Mouse (Mus musculus): ENCODE results near the gene Rpl7a. TPM values are rescaled to one million over a fixed set of nuclear protein-coding genes. Genes with fewer than 3 reads are reported as not detected.
"Not testable (repeated sequence)": the region's sequence is repeated elsewhere in the genome, so short reads cannot be mapped to it uniquely, and the experiment has no call there.

Rpl7a gene
- polyA plus RNA-seq (2012; rRNA removed), result 845 and 916 TPM in 2 replicates

DNA sequence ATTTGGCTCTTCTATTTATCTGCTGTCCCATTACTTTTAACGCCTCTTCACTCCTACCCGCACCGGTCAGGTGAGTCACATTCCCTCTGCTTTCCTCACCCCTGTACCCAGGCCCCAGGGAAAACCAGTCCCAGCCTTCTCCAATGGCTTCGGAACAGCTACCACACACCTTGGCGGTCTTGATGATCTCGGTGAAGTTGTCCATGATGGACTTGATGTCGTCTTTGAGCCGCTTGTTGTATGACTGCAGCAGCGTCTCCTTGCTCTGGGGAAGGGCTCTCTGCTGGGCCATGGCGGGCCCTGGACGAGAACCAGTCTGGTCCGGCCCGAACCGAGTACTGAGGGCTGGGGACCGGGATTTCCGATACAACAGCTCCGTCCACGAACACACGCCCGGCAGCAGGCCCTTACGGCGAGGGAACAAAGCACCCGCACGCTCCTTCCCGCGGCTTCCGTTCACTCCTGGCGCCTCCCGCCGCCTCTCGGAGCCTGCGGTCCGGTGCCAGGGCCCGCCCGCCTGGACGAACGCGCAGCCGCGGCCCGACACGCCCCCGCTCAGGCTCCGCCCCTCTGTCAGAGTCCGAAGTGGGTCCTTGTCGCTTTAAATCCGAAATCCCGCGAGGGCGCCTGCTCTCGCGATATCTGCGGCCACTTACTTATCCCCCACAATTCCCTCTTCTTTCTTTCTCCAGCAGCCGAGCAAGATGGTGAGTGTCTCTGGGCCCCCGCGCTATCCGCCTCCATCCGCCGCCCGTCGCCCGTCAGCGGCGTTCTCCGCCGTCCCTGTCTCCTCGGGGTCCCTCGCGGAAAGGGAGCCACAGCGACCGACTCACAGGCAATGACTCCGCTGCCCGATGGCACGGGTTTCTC lies at the start of gene Rpl7a, which contains the start of gene Med22:
Gene Rpl7a (plus strand): TSS at position 641 of the 870 bp plus-strand sequence.
Gene Med22 (minus strand): TSS at position 554 of the 870 bp plus-strand sequence.
- DNase-seq (ENCODE audit: low read depth), result no peak

DNA sequence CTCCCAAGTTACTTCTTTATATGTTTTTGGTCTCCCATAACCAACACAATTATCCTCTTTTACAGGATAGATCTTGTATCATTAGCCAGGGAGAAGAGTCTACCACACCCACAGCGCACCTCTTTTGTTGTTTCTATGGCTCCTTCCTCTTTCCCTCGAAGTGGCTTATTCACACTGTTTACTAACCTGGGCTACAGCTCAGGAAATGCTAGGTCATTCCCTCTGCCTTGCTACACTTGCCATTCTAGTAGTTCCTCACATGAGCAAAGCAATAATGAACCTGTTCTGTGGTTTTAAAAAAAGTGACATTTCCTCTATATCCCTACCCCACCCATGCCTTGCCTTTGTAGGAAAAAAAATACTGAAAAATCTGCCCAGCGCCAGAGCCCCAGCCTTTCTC lies 47.7 kb upstream of the Rpl7a start:
- no peak for DNase-seq (ENCODE audit: low read depth)

DNA sequence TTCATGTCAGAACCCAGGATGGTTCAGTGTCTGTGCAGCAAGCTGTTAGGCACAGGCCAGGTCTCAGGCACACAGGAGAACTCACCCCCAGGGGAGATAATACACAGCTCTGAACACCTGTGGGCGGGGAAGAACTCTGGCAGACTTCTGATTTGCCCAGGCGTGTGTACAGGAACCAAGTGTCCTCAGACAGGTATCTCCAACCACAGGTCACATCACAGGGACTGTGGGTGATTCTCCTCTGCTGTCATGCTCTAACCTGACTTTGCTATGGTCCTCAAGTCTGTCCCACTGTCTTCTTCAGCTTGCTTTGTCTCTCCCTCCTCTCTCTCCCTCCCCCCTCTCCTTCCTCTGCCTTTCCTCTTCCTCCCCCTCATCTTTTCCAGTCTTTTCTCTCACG lies 45.7 kb upstream of the Rpl7a start, which contains the start of gene Abo:
Gene Abo (minus strand): TSS at position 101 of the 400 bp plus-strand sequence.
- no peak for DNase-seq (ENCODE audit: low read depth)

DNA sequence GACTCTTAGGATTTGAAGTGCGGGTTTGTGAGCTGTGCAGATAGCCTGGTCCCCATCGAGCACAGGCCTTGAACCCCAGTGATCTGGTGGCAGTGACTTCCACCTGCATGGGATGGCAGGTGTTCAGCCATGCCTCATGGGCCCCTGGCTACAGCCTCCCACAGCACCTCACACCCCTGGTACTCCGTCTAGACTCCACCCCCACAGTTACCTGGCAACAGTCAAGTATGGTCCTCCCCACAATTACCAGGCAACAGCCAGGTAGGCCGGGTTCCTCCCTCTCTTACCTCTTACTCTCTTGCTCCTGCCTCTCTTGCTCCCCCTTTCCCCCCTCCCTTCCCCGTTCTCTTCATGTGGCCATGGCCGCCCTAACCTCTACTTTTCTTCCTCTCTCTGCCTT lies 39.9 kb upstream of the Rpl7a start:
- no peak for DNase-seq (ENCODE audit: low read depth)

DNA sequence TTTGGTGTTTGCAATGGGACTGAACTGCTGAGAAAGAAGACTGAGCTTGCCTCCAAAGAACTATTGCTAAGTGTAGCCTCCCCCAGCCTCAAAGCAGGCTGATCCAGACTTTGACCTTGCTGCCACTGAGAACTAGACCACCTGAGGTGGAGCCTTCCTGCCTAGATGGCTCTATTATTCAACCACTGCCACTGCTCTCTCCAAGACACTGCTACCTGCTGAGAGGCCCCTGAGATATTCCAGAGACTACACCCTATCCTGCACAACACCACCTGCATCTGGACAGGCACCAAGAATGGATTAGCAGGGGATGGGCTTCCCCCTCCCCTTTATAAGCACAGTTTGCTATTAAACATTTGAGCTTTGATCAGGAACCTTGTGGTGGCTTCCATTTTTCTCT lies 32.0 kb upstream of the Rpl7a start:
- no peak for DNase-seq (ENCODE audit: low read depth)

DNA sequence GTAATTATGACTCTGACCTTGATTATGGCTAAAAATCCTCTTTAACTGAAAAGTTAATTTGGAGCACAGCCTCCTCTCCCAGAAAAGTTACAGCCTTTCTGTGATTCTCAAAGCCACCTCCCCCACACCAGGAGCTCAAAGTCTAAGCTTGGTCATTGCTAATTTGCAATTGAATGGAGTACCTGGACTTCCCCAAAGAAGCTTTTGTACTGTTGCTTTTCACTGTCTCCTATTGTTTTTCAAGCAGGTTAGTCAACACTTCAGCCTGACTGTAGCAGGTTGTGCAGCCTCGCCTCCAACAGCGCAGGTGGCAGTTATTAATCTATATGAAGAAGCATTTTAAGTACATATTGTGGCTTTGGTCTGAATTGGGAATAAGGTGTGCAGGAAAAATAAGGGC lies 25.0 kb upstream of the Rpl7a start:
- not testable (repeated sequence) for DNase-seq (ENCODE audit: low read depth)

DNA sequence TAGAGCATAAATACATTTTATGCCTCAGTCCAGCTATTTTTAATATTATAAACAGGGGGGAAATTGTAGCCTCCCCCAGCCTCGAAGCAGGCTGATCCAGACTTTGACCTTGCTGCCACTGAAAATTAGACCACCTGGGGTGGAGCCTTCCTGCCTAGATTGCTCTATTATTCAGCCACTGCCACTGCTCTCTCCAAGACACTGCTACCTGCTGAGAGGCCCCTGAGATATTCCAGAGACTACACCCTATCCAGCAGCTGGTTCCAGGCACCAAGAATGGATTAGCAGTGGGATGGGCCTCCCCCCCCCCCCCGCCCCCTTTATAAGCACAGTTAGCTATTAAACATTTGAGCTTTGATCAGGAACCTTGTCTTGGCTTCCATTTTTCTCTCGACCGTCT lies 24.4 kb upstream of the Rpl7a start:
- not testable (repeated sequence) for DNase-seq (ENCODE audit: low read depth)

DNA sequence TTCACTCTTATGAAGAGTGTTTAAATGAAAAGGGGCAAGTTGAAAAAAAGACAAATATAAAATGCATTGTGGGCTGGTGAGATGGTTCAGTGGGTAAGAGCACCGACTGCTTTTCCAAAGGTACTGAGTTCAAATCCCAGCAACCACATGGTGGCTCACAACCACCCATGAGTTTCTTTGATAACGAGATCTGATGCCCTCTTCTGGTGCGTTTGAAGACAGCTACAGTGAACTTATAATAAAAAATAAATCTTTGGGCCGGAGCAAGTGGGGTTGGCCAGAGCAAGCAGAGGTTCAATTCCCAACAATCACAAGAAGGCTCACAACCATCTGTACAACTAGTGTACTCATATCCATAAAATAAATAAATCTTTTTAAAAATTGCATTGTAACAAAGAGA lies 14.7 kb upstream of the Rpl7a start:
- no peak for DNase-seq (ENCODE audit: low read depth)

DNA sequence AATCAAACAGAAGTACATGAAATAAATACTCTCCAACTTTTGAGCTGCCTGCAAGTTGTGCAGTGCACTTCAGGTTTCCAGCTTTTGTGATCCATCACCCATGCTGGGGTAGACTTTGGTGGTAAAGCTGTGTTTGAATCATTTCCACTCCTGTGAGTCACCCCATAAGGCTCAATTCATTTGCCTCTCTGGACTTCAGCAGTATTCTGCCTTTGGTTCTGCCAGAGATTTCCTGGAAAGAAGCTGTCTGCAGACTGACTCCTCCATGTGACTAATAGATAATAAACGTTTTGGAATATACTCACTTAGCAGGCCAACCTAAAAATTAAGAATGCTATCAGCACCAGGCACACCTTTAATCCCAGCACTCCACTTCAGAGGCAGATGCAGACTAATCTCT lies 9.8 kb upstream of the Rpl7a start:
- no peak for DNase-seq (ENCODE audit: low read depth)

DNA sequence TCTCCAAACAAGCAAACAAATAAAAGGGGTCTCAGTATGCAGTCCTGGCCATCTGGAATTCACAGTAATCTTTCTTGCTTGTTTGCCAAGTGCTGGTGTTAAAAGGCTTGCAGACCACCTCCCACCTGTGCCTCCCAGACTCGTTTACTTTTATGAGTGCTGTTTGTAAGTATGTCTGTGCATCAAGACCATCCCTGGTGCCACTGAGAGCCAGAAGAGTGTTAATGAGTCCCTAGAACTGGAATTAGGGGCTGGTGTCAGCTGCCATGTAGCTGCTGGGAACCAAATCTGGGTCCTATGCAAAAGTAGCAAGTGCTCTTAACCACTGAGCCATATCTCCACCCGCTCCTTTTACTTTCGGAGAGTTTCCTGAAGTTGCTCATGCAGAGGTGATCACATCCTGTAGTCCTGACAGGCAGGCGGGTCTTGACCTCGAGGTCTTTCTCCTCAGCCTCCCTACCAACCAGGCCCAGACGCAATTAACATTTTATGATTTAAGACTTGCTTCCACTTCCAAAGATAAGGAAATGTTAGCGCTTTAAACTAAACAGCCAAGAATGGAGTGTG lies 8.6 kb upstream of the Rpl7a start:
- DNase-seq (ENCODE audit: low read depth), result no peak

DNA sequence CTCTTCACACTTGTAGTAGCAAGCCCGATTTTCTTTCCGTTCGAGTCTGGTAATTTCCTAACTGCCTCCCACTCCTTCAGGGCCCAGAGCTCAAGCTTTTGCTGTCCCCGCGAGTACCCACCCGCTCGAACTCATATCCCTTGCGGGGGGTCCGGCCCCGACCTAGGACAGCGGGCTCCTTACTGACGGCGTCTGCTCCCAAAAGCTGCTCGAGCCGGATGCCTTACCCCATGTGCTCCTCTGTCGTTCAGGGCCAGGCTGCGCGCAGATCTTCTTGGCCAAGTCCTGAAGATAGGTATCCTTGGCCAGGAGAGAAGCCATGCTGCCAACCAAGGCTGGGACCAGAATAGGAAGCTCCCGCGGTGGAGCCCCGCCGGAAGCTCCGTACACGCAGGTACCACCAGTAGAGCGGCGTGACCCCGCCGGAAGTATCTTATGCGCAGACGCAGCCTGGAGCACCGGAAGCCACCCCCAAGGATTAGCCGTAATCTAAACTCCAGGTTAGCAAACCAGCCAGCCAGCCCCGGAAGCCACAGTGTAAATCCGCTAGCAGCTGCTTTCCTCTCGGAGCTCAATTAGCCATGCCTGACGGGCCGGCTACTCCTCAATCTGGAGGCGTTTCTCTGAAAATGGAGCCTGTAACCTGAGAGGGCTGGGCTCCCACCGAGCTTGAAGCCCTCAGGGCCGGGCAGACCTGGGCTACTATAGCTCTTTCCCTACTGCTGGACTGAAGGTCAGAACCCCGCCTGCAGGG lies 7.9 kb upstream of the Rpl7a start, which contains the start of gene Surf6:
Gene Surf6 (minus strand): TSS at position 413 of the 754 bp plus-strand sequence.
- no peak for DNase-seq (ENCODE audit: low read depth)

DNA sequence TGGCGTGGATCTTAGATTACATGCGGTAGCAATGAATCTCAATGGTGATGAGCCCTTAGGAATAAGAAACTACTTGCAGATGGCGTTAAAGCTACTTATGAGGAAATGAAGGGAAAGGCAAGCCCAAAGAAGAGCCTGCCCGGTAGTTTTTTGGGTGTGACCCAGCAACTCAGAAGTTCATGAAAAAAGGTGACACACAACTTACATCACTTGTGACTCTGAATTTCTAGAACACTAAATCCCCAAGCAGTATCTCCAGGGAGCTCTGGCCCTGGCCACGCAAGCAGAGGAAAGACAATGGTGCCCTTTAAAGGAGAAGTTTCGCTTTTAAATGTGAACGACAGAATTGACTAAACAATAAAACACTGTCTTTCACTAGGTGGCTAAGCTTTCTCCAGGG lies 7.3 kb upstream of the Rpl7a start:
- DNase-seq (ENCODE audit: low read depth), result no peak

DNA sequence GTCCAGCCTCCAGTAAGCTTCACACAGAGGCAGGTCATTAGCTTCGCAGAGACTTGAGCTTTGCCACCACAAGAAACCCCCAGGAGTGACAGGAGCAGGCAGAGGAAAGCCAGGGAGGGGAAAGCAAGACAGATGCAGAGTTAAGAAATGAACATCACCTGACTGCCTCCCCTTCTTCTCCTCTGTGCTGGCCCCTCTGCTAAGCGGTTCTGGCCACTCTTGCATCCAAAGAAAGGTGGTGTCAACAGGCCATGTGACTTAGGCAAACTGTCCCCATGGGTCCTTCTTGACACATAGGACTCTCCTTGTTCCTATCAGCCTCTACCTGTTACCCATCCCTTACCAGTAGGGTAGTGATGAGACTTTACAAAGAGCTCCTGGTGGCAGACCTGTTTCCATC lies 4.6 kb upstream of the Rpl7a start:
- DNase-seq (ENCODE audit: low read depth), result no peak

DNA sequence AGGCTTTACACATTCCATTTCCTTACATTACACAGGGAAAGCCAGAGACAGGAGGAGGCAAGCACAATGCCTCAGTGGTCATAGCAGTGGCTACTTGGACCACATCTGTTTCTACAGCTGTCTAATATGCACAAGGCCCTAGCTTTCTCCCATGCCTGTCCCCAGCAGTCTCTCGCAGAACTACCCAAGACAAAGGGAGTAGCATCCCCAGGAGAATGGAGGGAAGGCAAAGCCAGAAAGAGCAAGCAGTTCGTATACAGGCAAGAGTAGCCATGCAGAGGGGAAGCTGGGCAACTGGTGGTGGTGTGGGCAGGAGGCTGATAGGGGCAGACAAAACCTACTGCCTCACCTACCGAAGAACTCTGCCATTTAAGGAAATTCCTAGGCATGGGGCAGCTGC lies 4.1 kb upstream of the Rpl7a start:
- no peak for DNase-seq (ENCODE audit: low read depth)

DNA sequence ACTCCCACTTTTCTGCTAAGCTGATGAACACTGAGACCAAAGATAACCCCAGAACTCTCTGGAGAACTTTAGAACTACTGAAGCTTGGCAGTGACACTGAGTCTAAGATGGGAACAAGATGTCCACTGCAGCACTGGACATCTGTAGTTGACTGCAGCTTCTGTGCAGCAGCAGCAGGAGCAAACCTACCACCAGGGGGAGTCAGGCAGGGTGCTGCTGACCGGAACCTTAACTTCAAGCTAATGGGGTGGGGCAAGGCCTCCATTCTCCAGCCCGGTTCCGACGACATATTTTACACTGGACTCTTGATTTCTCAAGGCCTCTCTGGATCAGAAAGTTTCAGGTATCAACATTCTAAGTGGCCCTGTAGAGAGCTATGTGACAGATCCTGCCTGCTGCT lies 3.5 kb upstream of the Rpl7a start:
- no peak for DNase-seq (ENCODE audit: low read depth)

DNA sequence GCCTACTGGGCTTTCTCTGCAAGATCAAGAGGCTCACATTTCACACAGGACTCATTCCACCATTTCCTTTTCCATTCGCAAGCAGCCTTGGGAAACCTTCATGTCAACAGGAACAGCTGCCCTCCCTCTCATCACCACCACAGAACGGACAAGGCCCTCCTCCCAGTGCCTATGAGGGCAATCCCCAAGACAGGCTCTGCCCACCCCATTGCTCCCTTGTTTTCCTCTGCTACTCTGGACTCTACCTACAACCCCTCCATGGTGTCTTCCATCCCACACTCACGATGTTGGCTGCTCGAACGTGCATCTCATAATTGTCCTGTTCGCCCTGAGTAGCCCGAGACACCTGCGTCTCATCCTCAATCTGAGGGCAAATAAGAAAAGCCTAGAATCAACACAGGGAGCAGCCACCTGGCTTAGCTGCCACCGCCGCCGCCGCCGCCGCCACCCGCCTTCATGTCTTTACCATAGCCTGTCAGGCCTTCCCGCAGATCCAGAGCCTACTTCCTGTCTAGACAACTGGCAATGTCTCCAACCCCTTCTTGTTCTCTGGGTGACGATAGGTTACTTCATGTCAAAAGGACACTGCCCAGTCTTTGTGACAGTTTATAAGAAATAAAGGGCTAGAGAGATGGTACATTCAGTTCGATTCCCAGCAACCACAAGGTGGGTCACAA lies 1.7 kb upstream of the Rpl7a start:
- DNase-seq (ENCODE audit: low read depth), result no peak

DNA sequence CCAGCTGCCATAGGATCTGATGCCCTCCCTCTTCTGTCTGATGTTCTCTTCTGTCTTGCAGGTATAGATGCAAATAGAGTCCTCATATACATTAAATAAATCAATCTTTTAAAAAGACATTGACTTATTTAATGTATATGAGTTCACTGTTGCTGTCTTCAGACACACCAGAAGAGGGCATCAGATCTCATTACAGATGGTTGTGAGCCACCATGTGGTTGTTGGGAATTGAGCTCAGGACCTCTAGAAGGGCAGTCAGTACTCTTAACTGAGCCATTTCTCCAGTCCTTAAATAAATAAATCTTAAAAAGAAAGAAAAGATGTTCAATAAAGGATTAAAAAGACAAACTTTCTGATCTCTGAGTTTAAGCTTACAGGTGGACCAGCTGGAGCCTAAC lies 1.2 kb upstream of the Rpl7a start:
- no peak for DNase-seq (ENCODE audit: low read depth)

DNA sequence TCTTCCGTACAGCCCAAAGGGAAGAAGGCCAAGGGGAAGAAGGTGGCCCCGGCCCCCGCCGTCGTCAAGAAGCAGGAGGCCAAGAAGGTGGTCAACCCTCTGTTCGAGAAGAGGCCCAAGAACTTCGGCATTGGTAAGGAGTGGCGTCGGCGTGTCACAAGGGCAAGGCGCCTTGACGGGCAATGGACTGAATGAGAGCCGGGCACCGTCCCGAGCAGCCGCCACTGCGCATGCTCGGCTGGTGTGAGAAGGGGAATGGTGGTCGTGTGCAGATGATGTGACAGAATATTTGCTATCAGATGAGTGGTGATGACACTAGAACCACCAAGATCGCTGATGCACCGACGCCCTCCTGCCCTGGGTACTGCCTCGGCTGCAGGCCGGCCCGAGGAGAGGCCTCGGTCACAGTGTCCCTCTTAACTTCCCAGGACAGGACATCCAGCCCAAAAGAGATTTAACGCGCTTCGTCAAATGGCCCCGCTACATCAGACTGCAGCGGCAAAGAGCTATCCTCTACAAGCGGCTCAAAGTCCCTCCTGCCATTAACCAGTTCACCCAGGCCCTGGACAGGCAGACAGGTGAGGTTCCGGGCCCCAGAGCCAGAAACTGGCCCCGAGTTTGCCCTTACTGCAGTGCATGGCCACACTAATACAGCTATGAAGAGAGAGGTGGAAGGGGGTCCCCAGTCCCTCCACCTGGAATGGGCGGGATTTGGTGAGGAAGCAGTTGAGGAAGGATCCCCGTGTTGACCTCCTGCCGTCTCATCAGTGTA lies 616 bp downstream of the Rpl7a start:
- DNase-seq (ENCODE audit: low read depth), result no peak

DNA sequence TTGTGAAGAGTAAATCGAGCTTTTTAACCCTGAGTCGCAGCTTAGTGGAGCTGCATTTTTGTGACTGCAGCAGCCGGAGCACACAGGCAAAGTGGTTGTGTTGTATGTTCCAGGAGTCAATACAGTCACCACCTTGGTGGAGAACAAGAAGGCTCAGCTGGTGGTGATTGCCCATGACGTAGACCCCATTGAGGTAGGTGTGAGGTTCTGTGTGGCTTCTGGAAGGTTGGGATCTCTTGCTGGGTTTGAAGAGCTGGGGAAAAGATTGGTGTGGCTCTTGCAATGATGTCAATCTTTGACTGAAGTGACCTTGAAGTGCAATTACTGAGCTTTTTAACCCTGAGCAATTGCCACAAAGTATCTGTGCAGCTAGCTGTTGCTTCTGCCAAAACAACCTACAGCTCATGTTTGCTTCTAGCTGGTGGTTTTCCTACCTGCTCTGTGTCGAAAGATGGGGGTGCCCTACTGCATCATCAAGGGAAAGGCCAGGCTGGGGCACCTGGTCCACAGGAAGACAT lies 1.7 kb downstream of the Rpl7a start:
- DNase-seq (ENCODE audit: low read depth), result no peak

DNA sequence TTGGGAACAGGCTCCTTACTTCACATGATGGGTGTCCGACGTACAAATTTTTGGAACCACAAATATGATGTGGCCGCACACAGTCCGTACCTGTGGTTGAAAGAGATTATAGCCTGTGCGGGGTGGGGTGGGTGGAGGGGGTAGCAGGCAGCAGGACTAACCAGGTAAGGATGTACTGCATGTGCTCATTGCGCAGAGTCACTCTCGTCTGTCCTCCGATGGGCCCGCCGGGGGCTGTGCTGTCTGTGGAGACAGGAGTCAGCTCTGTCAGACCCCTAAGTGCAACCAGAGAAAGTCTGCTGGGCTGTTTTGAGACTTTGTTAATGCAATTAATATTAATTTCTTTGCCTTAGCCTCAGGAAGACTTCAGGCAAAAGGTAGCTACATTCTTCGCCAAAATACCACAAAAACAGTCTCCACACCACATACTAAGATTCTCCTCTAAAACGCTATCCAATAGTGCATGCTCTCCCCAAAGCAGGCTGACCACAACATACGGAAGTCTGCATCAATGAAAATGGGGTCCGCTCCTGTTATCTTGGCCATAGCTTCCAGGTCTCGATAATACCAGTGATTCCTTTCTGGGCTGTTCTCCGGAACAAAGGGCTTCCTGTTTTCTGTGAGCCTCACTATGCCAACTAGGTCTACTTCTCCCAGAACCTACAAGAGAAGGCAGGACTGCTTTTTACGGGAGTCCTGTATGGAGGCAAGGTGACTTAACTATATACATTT lies 3.0 kb downstream of the Rpl7a start:
- no peak for DNase-seq (ENCODE audit: low read depth)
